ENCODE assay signal across 9 mouse cellular contexts in the genomic region with DNA sequence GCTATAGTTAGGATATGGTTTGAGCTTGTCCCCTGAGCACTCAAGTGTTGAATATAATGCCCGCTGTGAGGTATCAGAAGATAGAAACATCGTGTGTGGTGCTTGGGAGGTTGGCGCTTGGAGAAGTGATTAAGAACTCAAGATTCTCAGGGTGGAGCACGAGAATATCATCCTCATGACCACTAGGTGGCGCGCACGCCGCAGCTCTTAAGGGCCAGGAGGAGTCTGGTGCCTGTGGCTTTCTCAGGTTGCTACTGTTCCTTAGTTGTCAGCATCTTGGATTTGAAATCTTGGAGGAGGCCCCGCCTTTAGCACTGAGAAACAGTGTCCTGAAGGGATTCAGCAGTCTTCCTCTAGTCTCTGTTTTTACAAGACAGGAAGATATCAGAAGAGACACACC. TPM values are rescaled to one million over a fixed set of nuclear protein-coding genes. Genes with fewer than 3 reads are reported as not detected.
DNase-seq lines count a peak whose midpoint lies in the region; ATAC-seq and TF ChIP-seq lines count a peak whose summit lies in the region.
"Had no signal": no experiment of that assay in that cellular context is flagged by ENCODE, and none has a peak within 500 bp of the region (broad histone marks: within the 10 kb centered on the region; RNA-seq: fewer than 3 reads in every experiment).

No protein-coding gene starts in this region.

- peak; percentile 58 for DNase-seq in MN1 (ENCODE audit: low spot score)
- DNase-seq in cerebellum, adult 11 months: peak; percentile 48
- DNase-seq in forebrain, postnatal 0 days: peak; percentile 74
- peak; percentile 54 to 85 for DNase-seq in layer of hippocampus, postnatal 25 days (ENCODE audit: extremely low spot score in 1 of 2, low spot score in 1 of 2)
- peak; percentile 75 for DNase-seq in right cerebral cortex, postnatal 25 days
- peak; percentile 55 to 69 for DNase-seq in urinary bladder, postnatal 36 days (ENCODE audit: low spot score in 2 of 2)

- no peaks in the 10 kb centered on the region for H3K36me3 ChIP-seq in forebrain, postnatal 0 days (ENCODE audit: insufficient read depth)
- no peaks in the 10 kb centered on the region for H3K36me3 ChIP-seq in hindbrain, embryonic 15.5 days

- H3K27me3 ChIP-seq in forebrain, postnatal 0 days (ENCODE audit: insufficient read depth, low read length): no peaks in the 10 kb centered on the region
- no peaks in the 10 kb centered on the region for H3K27me3 ChIP-seq in hindbrain, embryonic 15.5 days

- H3K27ac ChIP-seq in forebrain, postnatal 0 days (ENCODE audit: low read depth, low read length): no peak overlapping the region
- no peak overlapping the region for H3K27ac ChIP-seq in hindbrain, embryonic 15.5 days (replicated peaks)
- H3K27ac ChIP-seq: macrophage had no signal

- H3K4me1 ChIP-seq in forebrain, postnatal 0 days (ENCODE audit: insufficient read depth): no peaks in the 10 kb centered on the region
- H3K4me1 ChIP-seq in hindbrain, embryonic 15.5 days (replicated peaks): no peaks in the 10 kb centered on the region

- peak; percentile 83 for TF ChIP-seq CTCF in forebrain, postnatal 0 days (IDR thresholded peaks at IDR 0.05; ENCODE audit: low read depth)

- H3K9me3 ChIP-seq in forebrain, postnatal 0 days (ENCODE audit: low read length): no peaks in the 10 kb centered on the region
- H3K9me3 ChIP-seq in hindbrain, embryonic 15.5 days: no peaks in the 10 kb centered on the region

- H3K4me3 ChIP-seq in forebrain, postnatal 0 days (ENCODE audit: low read depth, low read length): no peak overlapping the region
- no peak overlapping the region for H3K4me3 ChIP-seq in hindbrain, embryonic 15.5 days

- no peak overlapping the region for H3K9ac ChIP-seq in forebrain, postnatal 0 days
- H3K9ac ChIP-seq in hindbrain, embryonic 15.5 days: no peak overlapping the region

- peak; percentile 90 for ATAC-seq in forebrain, postnatal 0 days
- peak; percentile 85 for ATAC-seq in hindbrain, embryonic 15.5 days (ENCODE audit: low FRiP score, low read depth)
- ATAC-seq in megakaryocyte progenitor cell, adult 5-6 weeks (replicated peaks; ENCODE audit: poor library complexity): peak; percentile 90

- 7% methylated on average over 9 of the region's 9 CpGs for WGBS in forebrain, postnatal 0 days
- 9% methylated on average over 9 of the region's 9 CpGs for WGBS in hindbrain, embryonic 15.5 days

- H3K4me2 ChIP-seq in forebrain, postnatal 0 days (ENCODE audit: low read depth): no peak overlapping the region
- no peak overlapping the region for H3K4me2 ChIP-seq in hindbrain, embryonic 15.5 days

RNA-seq across cellular contexts. Expression of gene Serpinb1a, which starts 15.5 kb away (rescaled TPM):
- total RNA-seq in forebrain, postnatal 0 days (2014; rRNA removed): 0.48 and 1.2 TPM in 2 replicates
- polyA plus RNA-seq in forebrain, postnatal 0 days (2015; fragmentation: Nextera tagmentation; extraction: Ambion mirVana): 3.5 and 4.2 TPM in 2 replicates
- polyA plus RNA-seq in hindbrain, embryonic 15.5 days (2015; fragmentation: Nextera tagmentation; extraction: Ambion mirVana): 1.7 and 5.8 TPM in 2 replicates
- 1 to 10 TPM; 1.8 to 3.5 TPM for total RNA-seq in layer of hippocampus, postnatal 25 days (2021)
- 432 and 510 TPM in 2 replicates for total RNA-seq in megakaryocyte progenitor cell, adult 5-6 weeks (2015)
- total RNA-seq in megakaryocyte progenitor cell, adult 5-6 weeks (2017): 500 and 560 TPM in 2 replicates

RNA-seq across cellular contexts. Expression of gene Serpinb1c, which starts 31.5 kb away (rescaled TPM):
- not detected in 2 replicates for total RNA-seq in forebrain, postnatal 0 days (2014; rRNA removed)
- 0.11 TPM in 1 of 2 replicates, not detected in the other for polyA plus RNA-seq in forebrain, postnatal 0 days (2015; fragmentation: Nextera tagmentation; extraction: Ambion mirVana)
- 0.17 TPM in 1 of 2 replicates, not detected in the other for polyA plus RNA-seq in hindbrain, embryonic 15.5 days (2015; fragmentation: Nextera tagmentation; extraction: Ambion mirVana)
- not detected for total RNA-seq in layer of hippocampus, postnatal 25 days (2021)
- not detected in 2 replicates for total RNA-seq in megakaryocyte progenitor cell, adult 5-6 weeks (2015)
- total RNA-seq in megakaryocyte progenitor cell, adult 5-6 weeks (2017): not detected in 2 replicates

Comparison
In these comparisons a context has a peak if more than half of its experiments do, and no peak if none do; other contexts are left out.
1. RNA of gene Serpinb1a, which starts 15.5 kb away (total RNA-seq): 432 to 560 TPM in megakaryocyte progenitor cell, adult 5-6 weeks; 1.8 to 3.5 TPM in layer of hippocampus, postnatal 25 days and 0.48 to 1.2 TPM in forebrain, postnatal 0 days; every median in the first group is over 10 times any median in the second.
2. Peak in every context shown above with its lines, with median percentiles within 50 percentile points of each other: DNase-seq and ATAC-seq.